Mouse (Mus musculus): ENCODE data around the gene Otulin. TPM values are rescaled to one million over a fixed set of nuclear protein-coding genes. Genes with fewer than 3 reads are reported as not detected.

The Otulin gene
- total and polyA plus RNA-seq, 3 experiments, result 40.0 to 84.8 (median 80.2) TPM

DNA sequence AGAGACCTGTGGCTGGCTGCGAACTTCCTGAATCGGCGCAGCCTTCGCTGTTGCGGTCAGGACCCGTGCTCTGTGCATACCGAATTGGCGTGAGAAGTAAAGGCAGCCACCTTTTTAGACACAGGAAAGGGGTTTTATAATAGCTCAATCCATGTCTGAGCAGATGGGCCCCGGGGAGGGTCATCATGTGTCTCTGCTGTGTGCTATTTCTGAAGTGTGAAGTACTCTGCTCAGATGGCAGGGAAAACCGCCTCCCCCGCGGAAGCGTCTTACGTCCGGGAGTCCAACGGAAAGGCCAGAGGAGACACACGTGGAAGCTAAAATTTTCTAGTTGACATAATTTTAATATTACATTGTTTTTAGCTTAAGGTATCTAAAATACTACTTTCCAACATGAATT is 121.5 kb downstream of the Otulin start:
- no peak for DNase-seq (ENCODE audit: extremely low read depth)
- Histone ChIP-seq H3K36me3 (replicated peaks in 1 of 2; ENCODE audit: control insufficient read depth in 1 of 2, insufficient read depth in 1 of 2, low read length in 1 of 2) (peaks cover 0 to 4% of the 10 kb centered on the region in 2 experiments), H3K27ac (ENCODE audit: insufficient read depth, low read depth) (no peak overlapping the region), H3K4me3 (replicated peaks in 1 of 3; ENCODE audit: low read depth in 2 of 3, low read length in 2 of 3, poor library complexity in 1 of 3) (no peak overlapping the region), H3K9ac (ENCODE audit: insufficient read depth, low read depth) (no peak overlapping the region), H3K79me2 (replicated peaks; ENCODE audit: control insufficient read depth, extremely low read depth, insufficient read depth, poor library complexity, severe bottlenecking) (no peaks in the 10 kb centered on the region), H3K4me2 (ENCODE audit: insufficient read depth, low read depth, poor library complexity, severe bottlenecking) (no peak overlapping the region), H3K27me3 (replicated peaks) (no peaks in the 10 kb centered on the region), H3K4me1 (ENCODE audit: control insufficient read depth in 1 of 2, insufficient read depth in 2 of 2) (peaks cover 0 to 7% of the 10 kb centered on the region in 2 experiments; a peak in 2 of 4 replicates), H3K9me3 (replicated peaks; ENCODE audit: low read length) (no peaks in the 10 kb centered on the region)
- dilution Hi-C loops (cut with MboI; ENCODE audit: extremely low pct_ligation_motif_present, extremely low pct_unique_long_range_greater_than_20kb, low sequenced_read_pairs), result no loop called here
- TF ChIP-seq CHD2 (IDR thresholded peaks at IDR 0.05; ENCODE audit: low read length), result no peak
- in situ Hi-C loops (cut with MboI; ENCODE audit: low pct_ligation_motif_present, low pct_unique_long_range_greater_than_20kb, low sequenced_read_pairs), result no loop called here

DNA sequence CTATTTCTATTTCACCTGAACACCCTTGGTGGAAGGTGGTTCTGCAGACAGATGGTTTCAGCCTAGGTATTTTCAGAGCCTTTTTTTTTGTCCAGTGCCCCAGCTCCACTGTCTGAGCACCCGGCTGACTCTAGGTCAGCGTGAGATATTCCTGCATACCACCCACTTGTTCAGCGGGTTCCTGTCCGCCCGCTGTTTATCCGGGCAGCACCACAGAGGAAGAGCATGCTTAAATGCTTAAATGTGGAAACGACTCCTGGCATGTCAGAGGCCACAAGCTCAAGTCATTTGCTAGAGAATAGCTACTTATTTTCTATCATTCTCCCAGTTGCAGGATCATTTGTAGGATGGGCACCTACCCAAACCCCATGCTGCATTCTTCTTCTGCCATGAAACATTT is 122.3 kb downstream of the Otulin start:
- Histone ChIP-seq H3K4me3 (replicated peaks in 1 of 3; ENCODE audit: low read depth in 2 of 3, low read length in 2 of 3, poor library complexity in 1 of 3) (no peak overlapping the region), H3K79me2 (replicated peaks; ENCODE audit: control insufficient read depth, extremely low read depth, insufficient read depth, poor library complexity, severe bottlenecking) (no peaks in the 10 kb centered on the region), H3K27ac (ENCODE audit: insufficient read depth, low read depth) (no peak overlapping the region), H3K27me3 (replicated peaks) (no peaks in the 10 kb centered on the region), H3K4me2 (ENCODE audit: insufficient read depth, low read depth, poor library complexity, severe bottlenecking) (no peak overlapping the region), H3K9ac (ENCODE audit: insufficient read depth, low read depth) (no peak overlapping the region), H3K36me3 (replicated peaks in 1 of 2; ENCODE audit: control insufficient read depth in 1 of 2, insufficient read depth in 1 of 2, low read length in 1 of 2) (peaks cover 0 to 4% of the 10 kb centered on the region in 2 experiments), H3K4me1 (ENCODE audit: control insufficient read depth in 1 of 2, insufficient read depth in 2 of 2) (peaks cover 0 to 7% of the 10 kb centered on the region in 2 experiments; a peak in 2 of 4 replicates), H3K9me3 (replicated peaks; ENCODE audit: low read length) (no peaks in the 10 kb centered on the region)
- in situ Hi-C loops (cut with MboI; ENCODE audit: low pct_ligation_motif_present, low pct_unique_long_range_greater_than_20kb, low sequenced_read_pairs), result no loop called here
- TF ChIP-seq TCF12 (IDR thresholded peaks at IDR 0.05; ENCODE audit: low read depth, low read length) (no peak), EP300 (IDR thresholded peaks at IDR 0.05; ENCODE audit: low read length) (no peak), MAZ (IDR thresholded peaks at IDR 0.05; ENCODE audit: low read depth, low read length) (no peak), RAD21 (IDR thresholded peaks at IDR 0.05; ENCODE audit: low read depth, low read length) (no peak), MAFK (IDR thresholded peaks at IDR 0.05; ENCODE audit: insufficient replicate concordance, low read length) (no peak), USF2 (conservative IDR thresholded peaks at IDR 0.05; ENCODE audit: low read depth, low read length) (no peak), UBTF (IDR thresholded peaks at IDR 0.05; ENCODE audit: low read depth, low read length) (no peak)
- dilution Hi-C loops (cut with MboI; ENCODE audit: extremely low pct_ligation_motif_present, extremely low pct_unique_long_range_greater_than_20kb, low sequenced_read_pairs), result no loop called here
- no peak for DNase-seq (ENCODE audit: extremely low read depth)

DNA sequence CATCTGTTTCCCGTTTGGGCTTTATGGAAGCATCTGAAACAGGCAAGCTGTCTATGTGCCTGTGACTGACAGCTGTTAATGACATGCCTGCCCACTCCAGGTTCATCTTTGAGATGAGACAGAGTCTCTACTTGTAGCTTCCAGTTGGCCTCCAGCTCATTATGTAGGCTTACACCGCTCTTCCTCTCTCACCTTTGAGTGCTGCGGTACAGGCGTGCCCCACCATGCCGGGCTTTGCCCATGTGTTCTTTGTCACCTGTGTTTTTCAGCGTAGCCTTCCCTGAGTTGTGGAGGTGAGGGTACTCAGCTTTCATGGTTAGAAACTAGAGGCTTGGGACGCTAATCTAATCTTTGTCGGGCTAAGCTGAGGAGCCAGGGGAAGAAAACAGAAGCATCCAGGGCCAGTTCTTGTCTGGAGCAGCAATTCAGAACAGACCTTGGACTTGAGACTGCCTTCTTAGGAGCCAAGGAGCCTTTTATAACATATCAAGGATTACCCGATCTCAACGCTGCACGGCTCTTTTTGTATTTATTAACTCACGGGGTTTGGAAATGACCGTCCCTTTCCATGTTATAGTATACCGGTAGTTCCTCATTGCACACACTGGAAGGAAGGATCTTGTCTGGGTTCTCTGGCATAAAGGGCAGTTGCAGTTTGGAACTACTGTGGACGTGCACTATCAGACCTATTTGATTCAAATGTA is 123.4 kb downstream of the Otulin start:
- H3K4me2 ChIP-seq (ENCODE audit: insufficient read depth, low read depth, poor library complexity, severe bottlenecking), result no peak overlapping the region
- no peaks in the 10 kb centered on the region for H3K27me3 ChIP-seq (replicated peaks)
- H3K4me1 ChIP-seq (ENCODE audit: control insufficient read depth in 1 of 2, insufficient read depth in 2 of 2), result peaks cover 0 to 7% of the 10 kb centered on the region in 2 experiments; a peak in 2 of 4 replicates
- dilution Hi-C loops (cut with MboI; ENCODE audit: extremely low pct_ligation_motif_present, extremely low pct_unique_long_range_greater_than_20kb, low sequenced_read_pairs) (no loop called here), in situ Hi-C loops (cut with MboI; ENCODE audit: low pct_ligation_motif_present, low pct_unique_long_range_greater_than_20kb, low sequenced_read_pairs) (no loop called here)
- DNase-seq (ENCODE audit: extremely low read depth), result no peak
- H3K27ac ChIP-seq (ENCODE audit: insufficient read depth, low read depth), result no peak overlapping the region
- no peaks in the 10 kb centered on the region for H3K9me3 ChIP-seq (replicated peaks; ENCODE audit: low read length)
- TF ChIP-seq RCOR1 (conservative IDR thresholded peaks at IDR 0.05; ENCODE audit: low read depth, low read length) (no peak), CHD1 (IDR thresholded peaks at IDR 0.05; ENCODE audit: low read depth, low read length) (no peak), SIN3A (IDR thresholded peaks at IDR 0.05; ENCODE audit: low read length) (no peak), UBTF (IDR thresholded peaks at IDR 0.05; ENCODE audit: low read depth, low read length) (no peak), EP300 (IDR thresholded peaks at IDR 0.05; ENCODE audit: low read length) (no peak), SMC3 (IDR thresholded peaks at IDR 0.05; ENCODE audit: low read depth, low read length) (no peak), ELF1 (IDR thresholded peaks at IDR 0.05; ENCODE audit: low read depth, low read length) (no peak), MXI1 (IDR thresholded peaks at IDR 0.05; ENCODE audit: low read depth, low read length) (no peak), ZKSCAN1 (IDR thresholded peaks at IDR 0.05; ENCODE audit: borderline replicate concordance, low read depth, low read length) (no peak), ETS1 (conservative IDR thresholded peaks at IDR 0.05; ENCODE audit: low read depth, low read length) (no peak)
- H3K4me3 ChIP-seq (replicated peaks in 1 of 3; ENCODE audit: low read depth in 2 of 3, low read length in 2 of 3, poor library complexity in 1 of 3), result no peak overlapping the region
- no peaks in the 10 kb centered on the region for H3K79me2 ChIP-seq (replicated peaks; ENCODE audit: control insufficient read depth, extremely low read depth, insufficient read depth, poor library complexity, severe bottlenecking)
- H3K36me3 ChIP-seq (replicated peaks in 1 of 2; ENCODE audit: control insufficient read depth in 1 of 2, insufficient read depth in 1 of 2, low read length in 1 of 2), result peaks cover 0 to 4% of the 10 kb centered on the region in 2 experiments
- no peak overlapping the region for H3K9ac ChIP-seq (ENCODE audit: insufficient read depth, low read depth)
